Mouse (Mus musculus) embryo, embryonic 11.5 days (tissue): ENCODE results near the gene Ifngr1.
"Not testable (repeated sequence)": the region's sequence is repeated elsewhere in the genome, so short reads cannot be mapped to it uniquely, and the experiment has no call there.

Experiments used
- DNase-seq: peaks from one replicate; pipeline ENCODE4 v3.0.0-alpha.2; 2012; ENCODE audit warnings: low read depth, low spot score

Gene Ifngr1

DNA sequence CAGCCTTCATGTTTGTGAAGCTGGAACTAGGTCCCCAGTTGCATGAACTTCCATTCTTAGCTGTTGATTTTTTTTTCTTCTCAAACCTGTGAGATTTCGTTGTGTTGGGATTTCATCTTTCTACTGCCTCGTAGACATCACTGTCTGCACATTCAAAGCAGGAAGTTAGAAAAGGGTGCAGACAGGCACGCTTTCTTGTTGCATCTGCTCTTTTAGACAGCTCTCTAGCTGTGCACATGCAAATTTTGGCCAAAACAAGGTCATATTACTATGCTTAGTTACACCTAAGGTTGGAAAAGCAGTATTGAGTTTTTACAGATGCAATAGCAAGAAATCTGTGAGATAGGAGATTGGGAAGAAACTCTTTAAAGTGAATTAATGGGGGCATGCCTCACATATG is 4.5 kb upstream of the Ifngr1 start:
- DNase-seq: no peak

DNA sequence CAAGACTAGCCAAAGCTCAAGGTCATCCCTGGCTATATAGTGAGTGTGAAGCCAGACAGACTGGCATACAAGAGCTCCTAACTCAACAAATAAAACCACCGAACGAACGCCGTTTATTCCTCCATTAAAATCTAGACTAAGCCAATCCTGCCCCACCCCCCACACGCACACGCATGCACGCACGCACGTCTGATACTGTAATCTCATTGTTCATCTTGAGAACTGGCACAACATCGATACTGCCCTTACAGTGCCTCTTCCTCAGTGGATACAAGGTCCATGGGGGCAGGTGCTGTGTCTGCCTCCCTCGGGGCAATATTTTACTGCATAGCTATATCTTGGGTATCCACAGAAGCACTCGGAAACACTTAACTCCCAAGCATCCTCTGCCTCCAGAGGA is 2.1 kb upstream of the Ifngr1 start:
- DNase-seq: no peak

DNA sequence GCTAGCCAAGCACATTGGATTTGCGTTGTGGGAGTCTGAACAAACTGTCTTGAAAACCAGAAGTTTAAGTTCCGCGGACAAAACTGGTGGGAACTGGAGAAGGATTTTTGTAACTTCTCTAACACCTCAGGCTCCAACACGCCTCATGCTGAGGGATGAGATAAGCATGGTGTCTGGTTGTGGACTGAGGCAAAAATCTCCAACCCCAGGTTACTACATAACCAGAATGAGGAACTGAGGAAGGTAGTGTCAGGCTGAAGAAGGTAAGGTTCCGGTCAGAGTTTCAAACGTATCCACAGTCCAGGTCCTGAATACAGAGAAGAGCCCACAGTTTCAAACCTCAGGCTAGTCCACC is 486 bp upstream of the Ifngr1 start:
- DNase-seq: no peak

DNA sequence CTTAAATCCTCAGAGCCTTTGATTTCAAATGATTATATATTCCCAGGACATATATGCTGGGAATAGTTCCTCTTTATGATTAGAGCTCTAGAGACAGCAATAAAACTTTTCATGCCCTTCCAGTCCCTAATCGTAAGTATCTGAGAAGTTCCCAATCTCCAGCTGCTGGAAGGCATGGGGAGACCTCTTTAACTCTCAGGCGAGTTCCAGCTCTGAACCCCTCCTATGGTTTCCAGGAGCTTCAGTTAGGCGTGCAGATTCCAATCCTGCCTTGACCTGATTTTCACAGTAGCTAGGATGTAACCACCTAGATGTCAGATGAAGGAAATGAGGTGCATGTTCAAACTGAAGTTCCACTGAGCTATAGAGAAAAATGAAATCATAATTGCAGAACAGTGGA is 807 bp downstream of the Ifngr1 start:
- no peak for DNase-seq

DNA sequence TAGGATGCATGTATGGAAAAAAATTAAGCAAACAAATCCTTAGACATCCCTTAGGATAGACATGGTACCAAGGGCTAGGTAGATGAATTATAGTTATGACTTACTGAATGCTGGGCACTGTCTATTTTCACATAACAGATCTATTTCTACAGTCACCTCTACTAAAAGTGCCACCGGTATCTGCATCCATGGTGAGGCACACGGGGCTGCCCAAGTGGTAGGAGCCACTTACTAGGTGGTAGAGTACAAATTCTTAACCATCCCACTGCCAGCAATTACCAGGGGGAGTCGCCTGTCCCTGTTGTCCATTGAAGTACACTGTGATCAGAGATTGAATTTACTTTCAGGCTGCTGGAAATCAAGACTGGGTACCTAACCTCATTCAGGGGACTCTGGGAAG is 1.5 kb downstream of the Ifngr1 start:
- DNase-seq: no peak

DNA sequence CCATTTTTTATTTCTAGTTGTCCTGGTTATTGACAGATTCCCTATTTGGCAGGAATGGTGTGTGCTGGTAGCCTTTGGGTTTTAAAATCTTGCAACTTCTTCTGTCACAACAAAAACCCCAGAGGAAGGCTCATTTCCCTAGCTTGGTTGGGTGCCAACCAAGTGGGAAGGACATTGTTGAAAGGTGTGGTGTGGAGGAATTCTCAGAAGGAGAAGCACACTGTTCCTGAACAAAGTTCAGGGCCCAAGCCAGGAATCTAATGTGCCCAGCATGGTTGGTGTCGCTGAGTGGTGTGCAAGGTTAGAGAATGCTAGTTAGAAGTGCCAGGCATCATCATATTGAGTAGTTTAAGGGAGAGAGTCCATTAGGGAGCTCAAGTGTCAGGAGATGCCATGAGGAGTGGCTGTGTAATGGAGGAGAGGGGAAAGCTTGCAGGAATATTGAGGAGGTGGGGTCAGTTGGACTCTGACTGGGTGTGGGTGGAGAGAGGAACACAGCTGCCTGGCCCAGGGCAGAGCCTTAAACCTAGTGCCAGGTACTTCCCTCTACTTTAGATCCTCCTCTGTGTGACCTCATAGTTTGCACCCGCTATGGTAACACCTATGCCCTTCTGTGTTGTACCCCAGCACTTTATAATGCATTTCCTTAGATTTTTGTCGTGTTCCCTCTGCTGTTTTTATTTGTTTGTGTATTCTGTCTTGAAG is 2.6 kb downstream of the Ifngr1 start:
- no peak for DNase-seq

DNA sequence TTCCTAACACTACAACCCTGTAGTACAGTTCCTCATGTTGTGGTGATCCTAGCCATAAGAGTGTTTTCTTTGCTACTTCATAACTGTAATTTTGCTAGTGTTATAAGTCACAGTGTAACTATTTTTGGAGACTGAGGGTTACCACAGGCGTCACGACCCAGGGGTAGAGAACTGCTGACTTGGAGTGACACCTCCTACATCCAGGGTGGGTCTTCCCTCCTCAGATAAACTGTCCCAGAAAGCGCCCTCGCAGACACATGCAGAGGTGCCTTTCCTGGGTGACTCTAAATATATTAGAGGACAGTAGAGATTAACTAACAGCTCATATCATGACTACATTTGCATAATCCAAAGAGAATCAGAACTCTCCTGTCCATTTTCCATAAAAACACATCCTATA is 5.1 kb downstream of the Ifngr1 start:
- DNase-seq: no peak

DNA sequence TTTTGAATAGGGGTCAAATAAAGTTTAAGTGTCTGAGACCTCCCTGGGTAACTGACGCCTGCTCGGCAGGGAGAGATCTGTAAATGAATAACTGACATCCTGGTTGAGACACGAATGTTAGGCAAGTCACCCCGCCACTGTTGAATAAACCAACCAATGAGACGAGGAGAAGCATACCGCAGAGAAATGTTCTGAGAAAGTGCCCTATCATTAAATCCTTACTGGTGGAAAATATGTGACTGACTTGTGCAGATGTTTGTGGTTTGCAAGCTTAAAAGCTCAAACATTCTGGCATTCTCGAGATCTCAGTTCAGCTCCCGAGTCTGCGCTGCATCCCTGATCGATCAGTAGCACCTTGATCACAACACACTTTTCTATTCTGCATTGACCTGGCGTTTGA is 6.3 kb downstream of the Ifngr1 start:
- no peak for DNase-seq

DNA sequence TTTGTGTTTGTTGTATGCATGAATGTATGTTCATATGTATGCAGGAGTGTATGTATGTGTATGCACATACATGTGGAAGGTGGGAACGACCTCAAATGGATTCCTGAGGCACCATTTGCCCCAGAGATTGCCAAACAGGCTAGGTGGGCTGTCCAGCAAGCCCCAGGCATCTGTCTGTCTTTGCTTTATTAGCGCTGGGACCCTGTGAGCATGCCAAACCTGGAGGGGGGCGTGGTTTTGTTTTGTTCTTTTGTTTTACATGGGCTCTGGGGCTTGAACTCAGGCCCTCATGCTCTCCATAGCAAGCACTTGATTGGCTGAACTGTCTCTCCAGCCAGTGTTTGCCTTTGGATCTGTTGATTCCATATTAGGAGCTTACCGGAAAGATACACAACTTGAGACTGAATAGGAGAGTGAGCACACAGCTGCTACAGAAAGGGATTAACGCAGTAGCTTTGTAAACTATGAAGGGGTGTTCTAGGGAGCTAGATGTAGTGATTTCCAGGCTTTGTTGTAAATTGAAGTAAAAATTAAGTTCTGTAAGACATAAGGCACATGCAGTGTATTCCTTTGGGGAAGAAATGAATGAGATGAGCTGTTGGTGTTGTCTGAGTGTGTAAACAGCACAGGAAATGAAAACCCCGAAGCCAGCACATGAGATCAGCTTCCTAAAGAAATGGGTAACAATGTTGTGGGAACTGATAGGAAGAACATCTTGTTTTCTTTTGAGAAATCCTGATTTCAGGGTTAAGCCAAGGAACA is 7.8 kb downstream of the Ifngr1 start:
- DNase-seq: no peak

DNA sequence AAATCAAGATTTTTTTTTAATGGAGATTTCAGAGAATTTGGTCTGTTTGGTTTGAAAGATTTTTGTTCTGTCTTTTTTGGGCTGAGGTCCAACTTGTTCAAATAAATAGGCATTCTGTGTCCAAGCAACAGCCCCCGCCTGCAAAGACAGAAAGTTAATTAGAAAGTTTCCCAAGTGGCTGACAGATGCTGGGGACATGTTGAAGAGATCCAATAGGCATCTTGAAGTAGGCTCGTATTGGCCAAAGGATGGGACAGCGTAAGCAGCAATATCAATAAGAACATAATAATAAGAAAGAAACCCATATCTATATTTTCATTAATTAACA is 8.3 kb downstream of the Ifngr1 start:
- DNase-seq: no peak

DNA sequence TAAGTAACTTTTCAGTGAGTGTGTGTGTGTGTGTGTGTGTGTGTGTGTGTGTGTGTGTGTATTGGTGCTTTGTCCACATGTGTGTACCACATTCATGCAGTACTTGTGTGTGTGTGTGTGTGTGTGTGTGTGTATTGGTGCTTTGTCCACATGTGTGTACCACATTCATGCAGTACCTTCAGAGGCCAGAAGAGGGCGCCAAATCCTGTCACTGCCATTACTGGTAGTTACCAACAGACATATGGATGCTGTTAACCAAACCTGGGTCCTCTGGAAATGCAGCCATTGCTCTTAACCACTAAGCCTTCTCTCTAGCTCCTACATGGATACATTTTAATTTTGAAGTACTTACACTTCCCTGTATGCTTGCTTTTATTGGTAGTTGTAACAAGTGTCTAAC is 9.8 kb downstream of the Ifngr1 start:
- not testable (repeated sequence) for DNase-seq

DNA sequence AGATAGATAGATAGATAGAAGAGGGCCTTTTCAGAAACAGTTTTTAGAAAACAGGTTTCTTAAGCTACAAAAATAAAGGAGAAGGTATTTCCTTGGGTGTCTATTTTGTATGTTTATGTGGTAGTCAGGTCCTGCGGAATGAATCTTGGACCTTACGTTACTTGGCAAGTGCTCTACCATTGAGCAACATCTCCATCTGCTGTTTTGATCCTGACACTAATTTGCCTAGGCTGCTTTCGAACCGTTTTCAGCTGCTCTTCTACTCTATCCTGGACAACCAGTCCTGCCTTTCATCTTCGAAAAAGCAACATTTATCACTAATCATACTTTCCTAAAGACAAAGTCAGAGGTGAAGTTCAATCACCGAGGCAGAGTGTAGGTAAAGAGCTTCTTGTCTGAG is 11.5 kb downstream of the Ifngr1 start:
- no peak for DNase-seq

DNA sequence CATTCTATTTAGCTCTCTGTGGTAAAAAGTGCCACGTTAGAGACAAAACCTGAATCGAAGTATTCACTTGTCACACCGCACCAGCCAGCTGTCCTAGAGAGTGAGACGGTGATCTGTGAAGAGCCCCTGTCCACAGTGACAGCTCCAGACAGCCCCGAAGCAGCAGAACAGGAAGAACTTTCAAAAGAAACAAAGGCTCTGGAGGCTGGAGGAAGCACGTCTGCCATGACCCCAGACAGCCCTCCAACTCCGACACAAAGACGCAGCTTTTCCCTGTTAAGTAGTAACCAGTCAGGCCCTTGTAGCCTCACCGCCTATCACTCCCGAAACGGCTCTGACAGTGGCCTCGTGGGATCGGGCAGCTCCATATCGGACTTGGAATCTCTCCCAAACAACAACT is 17.4 kb downstream of the Ifngr1 start:
- DNase-seq: no peak

DNA sequence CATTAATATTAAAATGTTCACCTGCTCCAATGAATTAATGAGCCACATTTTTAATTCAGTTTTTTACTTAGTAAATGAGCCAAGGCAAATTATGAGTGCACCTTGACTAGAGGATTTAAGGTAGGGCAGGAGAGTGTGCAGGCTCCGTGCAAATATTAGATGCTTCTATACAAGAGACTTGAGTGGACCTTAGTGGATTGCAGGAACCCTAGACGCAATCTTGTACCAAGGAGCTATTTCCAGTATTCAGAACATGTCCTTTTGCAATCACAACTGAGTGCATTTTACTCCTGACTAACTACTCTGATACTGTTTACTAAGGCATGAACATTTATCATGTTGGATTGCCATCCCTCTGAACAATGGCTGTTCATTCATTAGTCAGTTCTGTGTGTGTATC is 19.9 kb downstream of the Ifngr1 start:
- DNase-seq: no peak

DNA sequence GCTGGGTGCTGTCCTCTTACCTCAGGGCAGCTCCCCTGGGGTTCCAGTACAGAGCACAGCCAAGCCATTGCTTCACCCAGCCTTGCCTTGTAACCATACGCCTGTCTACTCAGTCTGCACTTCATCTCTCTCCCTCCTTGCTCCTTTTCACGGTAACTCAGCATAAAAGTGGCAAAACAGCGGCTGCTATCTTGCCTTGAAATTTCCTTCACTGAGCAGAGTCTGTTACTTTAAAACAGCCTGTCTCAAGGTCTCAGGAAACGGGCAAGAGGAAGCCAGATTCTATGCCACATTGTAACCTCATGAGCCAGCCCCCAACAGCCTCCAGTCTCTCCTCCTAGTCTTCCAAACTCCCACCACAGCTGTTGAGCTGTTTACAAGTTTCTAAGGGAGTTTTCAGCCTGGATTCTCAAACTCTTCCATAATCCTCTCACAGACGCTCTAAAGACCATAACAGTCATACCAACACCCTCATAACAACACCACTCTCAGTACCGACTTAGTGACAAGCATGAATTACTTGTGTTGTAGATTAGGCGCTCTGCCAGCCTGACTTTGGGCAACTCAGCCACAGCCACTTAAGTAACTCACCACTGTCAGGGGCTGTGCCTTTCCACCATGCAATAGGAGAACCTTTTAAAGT is 21.5 kb downstream of the Ifngr1 start:
- no peak for DNase-seq

DNA sequence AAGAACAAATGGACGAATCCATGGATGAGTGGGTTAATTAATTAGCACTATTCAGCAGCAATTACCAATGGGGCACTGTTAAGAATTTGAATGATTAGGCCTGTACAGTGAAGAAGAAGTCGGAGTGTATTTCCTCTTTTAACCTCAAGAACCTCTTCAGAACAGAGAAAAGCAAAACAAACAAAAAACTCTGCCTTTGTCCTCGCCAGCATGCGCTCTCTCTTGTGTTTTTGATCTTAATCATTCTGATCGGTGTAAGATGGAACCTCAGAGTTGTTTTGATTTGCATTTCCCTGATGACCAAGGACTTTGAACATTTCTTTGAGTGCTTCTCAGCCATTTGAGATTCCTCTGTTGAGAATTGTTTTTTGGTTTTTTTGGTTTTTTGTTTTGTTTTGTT is 28.0 kb downstream of the Ifngr1 start:
- DNase-seq: no peak

DNA sequence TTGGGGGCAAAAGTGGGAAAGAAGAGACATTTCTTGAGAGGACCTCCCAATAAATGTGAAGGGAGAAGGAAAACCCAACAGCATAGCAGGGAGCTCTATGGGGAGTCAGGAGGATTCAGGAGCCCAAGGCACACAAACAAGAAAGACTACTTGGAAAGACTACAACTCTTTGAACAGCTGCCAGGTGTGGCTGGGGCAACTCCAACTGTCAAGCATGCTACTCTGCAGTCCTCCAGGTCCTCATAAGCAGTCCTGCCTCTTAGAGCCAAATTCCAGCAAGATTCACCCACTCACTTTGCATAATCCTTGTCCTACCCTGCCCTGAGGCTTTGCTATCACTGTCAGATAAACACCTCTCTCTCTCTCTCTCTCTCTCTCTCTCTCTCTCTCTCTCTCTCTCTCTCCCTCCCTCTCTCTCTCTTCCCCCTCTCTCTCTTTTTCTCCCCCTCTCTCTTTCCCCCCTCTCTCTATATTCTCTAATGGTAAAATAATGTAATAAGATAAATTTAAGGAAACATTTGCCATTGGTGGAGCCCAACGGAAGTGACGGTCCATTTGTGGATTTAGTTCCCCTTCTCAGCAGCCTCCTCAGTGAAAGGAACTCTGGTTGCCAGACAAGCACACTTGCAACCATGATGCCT is 29.8 kb downstream of the Ifngr1 start, which contains the start of gene Il22ra2:
Gene Il22ra2 (plus strand): TSS at position 591 of the 641 bp plus-strand sequence.
- DNase-seq: no peak

DNA sequence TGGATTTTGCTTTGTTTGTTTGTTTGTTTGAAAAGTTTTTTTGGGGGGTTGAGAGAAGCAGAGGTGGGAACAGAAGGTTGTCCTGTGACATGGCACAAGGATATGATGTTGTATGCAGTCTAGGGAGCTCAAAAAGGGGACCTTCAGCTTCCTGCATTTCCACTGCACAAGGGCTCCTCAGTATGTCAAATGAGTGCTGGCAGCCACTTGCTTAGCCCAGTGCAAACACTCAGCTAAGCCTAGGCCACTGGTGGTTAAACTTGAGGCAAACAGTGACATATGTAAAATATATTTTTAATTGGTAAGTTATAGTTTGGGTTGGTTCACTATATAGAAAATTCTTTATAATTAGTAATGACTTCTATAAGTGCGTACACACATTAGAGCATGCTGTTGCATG is 32.9 kb downstream of the Ifngr1 start:
- no peak for DNase-seq

DNA sequence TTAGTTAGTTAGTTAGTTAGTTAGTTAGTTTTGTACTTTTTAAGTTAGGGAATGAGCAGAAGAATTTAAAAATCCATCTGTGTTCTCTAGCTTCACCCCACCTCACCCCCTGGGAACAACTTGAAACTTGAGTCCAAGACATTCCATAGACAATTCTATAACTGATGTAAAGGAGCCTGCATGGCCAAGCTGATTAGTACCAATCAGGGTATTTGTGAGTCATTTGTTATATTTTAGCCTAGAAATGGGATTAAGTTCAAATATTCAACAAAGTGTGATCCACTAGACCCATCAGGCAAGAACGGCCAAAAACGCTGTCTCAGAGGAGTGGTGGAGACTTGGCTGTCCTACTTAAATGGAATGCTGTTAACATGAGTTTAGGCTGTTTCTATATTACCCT is 35.6 kb downstream of the Ifngr1 start:
- no peak for DNase-seq

DNA sequence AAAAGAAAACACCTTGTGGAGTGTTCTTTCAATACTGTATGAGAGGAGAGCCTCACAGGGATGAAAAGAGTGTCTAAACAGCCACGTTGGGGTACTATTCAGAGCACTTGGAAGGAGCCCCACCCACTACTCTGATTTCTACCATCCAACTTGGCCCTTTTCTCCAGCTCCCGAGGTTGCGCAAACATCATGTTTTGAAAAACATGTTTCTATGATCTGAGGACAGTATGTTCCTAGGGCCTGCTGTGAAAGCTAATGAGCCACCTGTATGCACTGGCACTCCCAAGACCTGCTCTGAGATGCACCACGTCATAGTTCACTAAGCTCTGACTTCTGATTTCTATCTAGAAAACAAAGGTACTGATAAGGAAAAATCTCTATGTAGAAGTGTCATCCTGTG is 36.0 kb downstream of the Ifngr1 start:
- DNase-seq: no peak

DNA sequence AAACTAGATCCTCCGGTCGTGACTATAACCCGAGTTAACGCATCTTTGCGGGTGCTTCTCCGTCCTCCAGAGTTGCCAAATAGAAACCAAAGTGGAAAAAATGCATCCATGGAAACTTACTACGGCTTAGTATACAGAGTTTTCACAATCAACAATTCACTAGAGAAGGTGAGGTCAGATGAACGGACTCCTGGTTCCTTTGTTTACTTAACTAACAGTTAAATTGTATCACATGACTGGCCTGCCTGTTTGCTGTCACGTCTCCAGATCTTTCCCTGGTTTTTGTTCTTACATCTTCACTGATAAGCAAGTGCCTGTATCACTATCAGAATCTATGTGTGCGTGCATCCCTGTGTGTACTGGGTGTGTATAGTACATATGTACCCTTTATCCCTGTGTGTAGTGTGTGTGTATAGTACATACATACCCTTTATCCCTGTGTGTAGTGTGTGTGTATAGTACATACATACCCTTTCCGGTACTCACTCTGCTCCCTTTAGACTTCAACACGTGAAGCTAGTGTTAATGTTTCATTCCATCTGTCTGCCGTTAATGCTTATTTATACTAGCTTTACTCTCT is 40.0 kb downstream of the Ifngr1 start:
- no peak for DNase-seq

DNA sequence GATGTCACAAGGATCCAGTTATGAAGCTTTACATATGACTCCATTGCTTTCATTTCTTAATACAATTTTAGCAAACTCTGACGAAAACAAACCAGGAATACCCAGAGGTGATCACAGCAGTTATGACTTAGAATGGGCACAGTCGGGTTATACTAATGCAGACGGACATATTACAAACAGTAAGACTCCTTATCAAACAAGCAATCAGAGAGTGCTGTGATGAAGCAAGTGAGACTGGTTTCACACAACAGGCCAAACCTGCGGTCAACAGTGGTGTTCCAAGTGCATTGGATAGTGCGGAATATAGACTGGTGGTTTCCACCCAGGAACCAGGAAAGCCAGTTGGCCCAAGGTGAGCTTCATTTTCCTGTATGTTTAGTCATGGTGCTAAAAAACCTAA is 47.1 kb downstream of the Ifngr1 start:
- no peak for DNase-seq
